Mouse (Mus musculus): ENCODE data around the gene Map2k3. TPM values are rescaled to one million over a fixed set of nuclear protein-coding genes. Genes with fewer than 3 reads are reported as not detected.

Gene Map2k3
- polyA plus RNA-seq, 1 experiment from 2014 or later, result 86.4 TPM

GRCm38 (mm10) chr11:60895915-60896314 is 35.9 kb upstream of the Map2k3 start:
- no peak overlapping the region for H3K9ac ChIP-seq (ENCODE audit: low read depth, low read length)
- H3K4me3 ChIP-seq (ENCODE audit: low read depth, low read length), result no peak overlapping the region
- ATAC-seq, result no peak
- no peaks in the 10 kb centered on the region for H3K27me3 ChIP-seq (replicated peaks; ENCODE audit: control insufficient read depth, insufficient read depth, low read length)
- no peaks in the 10 kb centered on the region for H3K36me3 ChIP-seq (ENCODE audit: control insufficient read depth, insufficient read depth)
- no peak for TF ChIP-seq CTCF (IDR thresholded peaks at IDR 0.05; ENCODE audit: low read depth)
- WGBS, result 25% methylated on average over 4 of the region's 4 CpGs
- no peaks in the 10 kb centered on the region for H3K4me1 ChIP-seq (replicated peaks; ENCODE audit: control insufficient read depth, insufficient read depth, low read length)
- no peaks in the 10 kb centered on the region for H3K9me3 ChIP-seq (ENCODE audit: control insufficient read depth)
- no peak overlapping the region for H3K4me2 ChIP-seq (replicated peaks; ENCODE audit: low read depth)
- H3K27ac ChIP-seq (ENCODE audit: low read depth, low read length), result no peak overlapping the region

DNA sequence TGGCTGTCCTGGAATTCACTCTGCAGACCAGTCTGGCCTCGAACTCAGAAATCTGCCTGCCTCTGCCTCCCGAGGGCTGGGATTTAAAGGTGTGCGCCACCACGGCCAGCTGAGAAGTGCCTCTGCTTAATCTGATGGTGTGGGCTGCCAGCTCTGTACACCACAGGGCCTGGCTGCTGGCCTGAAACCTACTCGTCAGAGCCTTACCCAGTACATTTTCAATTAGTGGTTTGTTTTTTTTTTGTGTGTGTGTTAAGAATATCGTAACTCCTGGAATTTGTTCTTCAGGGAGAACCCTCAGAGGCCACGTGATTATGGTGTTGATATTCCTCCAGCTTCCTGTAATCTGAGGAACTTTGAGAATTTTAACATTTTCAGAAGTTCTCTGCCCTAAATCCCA is 29.8 kb upstream of the Map2k3 start:
- no peak overlapping the region for H3K4me2 ChIP-seq (replicated peaks; ENCODE audit: low read depth)
- TF ChIP-seq CTCF (IDR thresholded peaks at IDR 0.05; ENCODE audit: low read depth), result no peak
- ATAC-seq, result no peak
- no peaks in the 10 kb centered on the region for H3K4me1 ChIP-seq (replicated peaks; ENCODE audit: control insufficient read depth, insufficient read depth, low read length)
- whole genome bisulfite sequencing, result 79% methylated on average over 7 of the region's 7 CpGs
- no peak overlapping the region for H3K4me3 ChIP-seq (ENCODE audit: low read depth, low read length)
- no peak overlapping the region for H3K27ac ChIP-seq (ENCODE audit: low read depth, low read length)
- H3K36me3 ChIP-seq (ENCODE audit: control insufficient read depth, insufficient read depth), result peaks cover 26% of the 10 kb centered on the region
- no peaks in the 10 kb centered on the region for H3K27me3 ChIP-seq (replicated peaks; ENCODE audit: control insufficient read depth, insufficient read depth, low read length)
- H3K9ac ChIP-seq (ENCODE audit: low read depth, low read length), result no peak overlapping the region
- no peaks in the 10 kb centered on the region for H3K9me3 ChIP-seq (ENCODE audit: control insufficient read depth)

DNA sequence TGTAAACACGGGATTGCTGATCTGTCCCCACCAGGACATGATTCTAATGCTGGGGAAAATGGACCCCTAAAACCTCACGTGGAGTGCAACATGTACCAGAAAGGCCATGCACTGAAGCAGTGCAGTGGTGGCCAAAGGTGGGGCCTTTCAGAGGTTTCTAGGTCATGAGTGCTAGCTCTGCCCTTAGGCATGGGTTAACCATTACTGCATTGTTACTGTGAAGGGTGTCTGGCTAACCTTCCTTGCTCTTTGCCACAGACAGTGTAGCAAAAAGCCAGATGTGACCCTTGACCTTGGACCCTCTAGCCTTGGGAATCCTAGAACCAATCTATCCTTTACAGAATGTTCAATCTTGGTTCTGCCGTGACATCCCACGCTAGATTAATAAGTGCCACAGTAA is 29.3 kb upstream of the Map2k3 start:
- Histone ChIP-seq H3K36me3 (ENCODE audit: control insufficient read depth, insufficient read depth) (peaks cover 29% of the 10 kb centered on the region), H3K4me1 (replicated peaks; ENCODE audit: control insufficient read depth, insufficient read depth, low read length) (no peaks in the 10 kb centered on the region), H3K27me3 (replicated peaks; ENCODE audit: control insufficient read depth, insufficient read depth, low read length) (no peaks in the 10 kb centered on the region), H3K27ac (ENCODE audit: low read depth, low read length) (no peak overlapping the region), H3K9ac (ENCODE audit: low read depth, low read length) (no peak overlapping the region), H3K9me3 (ENCODE audit: control insufficient read depth) (no peaks in the 10 kb centered on the region), H3K4me3 (ENCODE audit: low read depth, low read length) (no peak overlapping the region), H3K4me2 (replicated peaks; ENCODE audit: low read depth) (no peak overlapping the region)
- TF ChIP-seq CTCF (IDR thresholded peaks at IDR 0.05; ENCODE audit: low read depth), result no peak
- ATAC-seq, result no peak
- 63% methylated on average over 4 of the region's 4 CpGs for WGBS

GRCm38 (mm10) chr11:60903661-60904061 is 28.2 kb upstream of the Map2k3 start:
- Histone ChIP-seq H3K27me3 (replicated peaks; ENCODE audit: control insufficient read depth, insufficient read depth, low read length) (no peaks in the 10 kb centered on the region), H3K9me3 (ENCODE audit: control insufficient read depth) (no peaks in the 10 kb centered on the region), H3K4me3 (ENCODE audit: low read depth, low read length) (no peak overlapping the region), H3K9ac (ENCODE audit: low read depth, low read length) (no peak overlapping the region), H3K4me2 (replicated peaks; ENCODE audit: low read depth) (no peak overlapping the region), H3K27ac (ENCODE audit: low read depth, low read length) (no peak overlapping the region), H3K4me1 (replicated peaks; ENCODE audit: control insufficient read depth, insufficient read depth, low read length) (no peaks in the 10 kb centered on the region), H3K36me3 (ENCODE audit: control insufficient read depth, insufficient read depth) (peaks cover 29% of the 10 kb centered on the region)
- no peak for TF ChIP-seq CTCF (IDR thresholded peaks at IDR 0.05; ENCODE audit: low read depth)
- 90% methylated on average over 6 of the region's 6 CpGs for WGBS
- no peak for ATAC-seq

GRCm38 (mm10) chr11:60905407-60906120 is 26.3 kb upstream of the Map2k3 start:
- H3K9ac ChIP-seq (ENCODE audit: low read depth, low read length), result no peak overlapping the region
- 90% methylated on average over 10 of the region's 10 CpGs for WGBS
- ATAC-seq, result no peak
- no peaks in the 10 kb centered on the region for H3K4me1 ChIP-seq (replicated peaks; ENCODE audit: control insufficient read depth, insufficient read depth, low read length)
- H3K4me2 ChIP-seq (replicated peaks; ENCODE audit: low read depth), result no peak overlapping the region
- H3K27ac ChIP-seq (ENCODE audit: low read depth, low read length), result no peak overlapping the region
- H3K27me3 ChIP-seq (replicated peaks; ENCODE audit: control insufficient read depth, insufficient read depth, low read length), result no peaks in the 10 kb centered on the region
- H3K4me3 ChIP-seq (ENCODE audit: low read depth, low read length), result no peak overlapping the region
- TF ChIP-seq CTCF (IDR thresholded peaks at IDR 0.05; ENCODE audit: low read depth), result no peak
- peaks cover 29% of the 10 kb centered on the region for H3K36me3 ChIP-seq (ENCODE audit: control insufficient read depth, insufficient read depth)
- H3K9me3 ChIP-seq (ENCODE audit: control insufficient read depth), result no peaks in the 10 kb centered on the region

- Histone ChIP-seq H3K4me2 (replicated peaks; ENCODE audit: low read depth) (no peak overlapping the region), H3K9ac (ENCODE audit: low read depth, low read length) (no peak overlapping the region), H3K27me3 (replicated peaks; ENCODE audit: control insufficient read depth, insufficient read depth, low read length) (no peaks in the 10 kb centered on the region), H3K36me3 (ENCODE audit: control insufficient read depth, insufficient read depth) (peaks cover 29% of the 10 kb centered on the region), H3K4me3 (ENCODE audit: low read depth, low read length) (no peak overlapping the region), H3K27ac (ENCODE audit: low read depth, low read length) (no peak overlapping the region), H3K9me3 (ENCODE audit: control insufficient read depth) (no peaks in the 10 kb centered on the region), H3K4me1 (replicated peaks; ENCODE audit: control insufficient read depth, insufficient read depth, low read length) (no peaks in the 10 kb centered on the region)
- no peak for ATAC-seq
- 91% methylated on average over 4 of the region's 4 CpGs for WGBS
- TF ChIP-seq CTCF (IDR thresholded peaks at IDR 0.05; ENCODE audit: low read depth), result no peak
Observed at GRCm38 (mm10) chr11:60906449-60906848, 25.4 kb upstream of the Map2k3 start.
